Mouse (Mus musculus): ENCODE results near the gene Uggt2.

DNA sequence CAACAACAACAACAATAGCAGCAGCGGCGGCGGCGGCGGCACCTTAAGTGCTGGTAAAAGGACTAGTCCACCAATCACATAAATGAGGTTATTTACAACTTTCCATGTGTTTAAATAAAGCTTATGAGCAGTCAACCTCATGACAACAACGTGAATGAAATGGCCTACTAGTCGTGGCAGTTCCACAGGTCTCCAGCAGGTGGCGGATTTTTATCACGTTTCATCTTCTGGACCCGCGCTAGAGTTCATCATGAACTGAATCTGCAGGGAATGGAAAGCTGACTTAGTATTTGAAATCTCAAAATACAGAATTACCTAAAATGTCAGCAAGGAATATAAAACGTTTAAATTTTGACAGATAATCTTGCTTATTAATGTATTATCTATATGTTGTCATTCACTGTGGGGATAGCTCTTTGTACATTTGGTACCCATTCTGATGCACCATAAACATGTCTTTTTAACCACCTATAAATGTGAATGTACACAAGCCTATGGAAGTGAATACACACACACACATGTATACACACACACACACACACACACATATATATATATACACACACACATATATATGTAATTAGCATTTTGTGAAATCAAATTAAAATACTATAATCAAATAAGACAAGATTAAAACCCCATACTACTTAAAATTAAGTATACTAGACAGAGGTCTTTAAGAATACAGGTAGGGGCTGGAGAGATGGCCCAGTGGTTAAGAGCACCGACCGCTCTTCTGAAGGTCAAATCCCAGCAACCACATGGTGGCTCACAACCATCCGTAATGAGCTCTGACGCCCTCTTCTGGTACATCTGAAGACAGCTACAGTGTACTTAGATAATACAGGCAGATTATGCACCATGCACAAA lies 112.3 kb downstream of the Uggt2 start:
- TF ChIP-seq GATA1 (IDR thresholded peaks at IDR 0.05; ENCODE audit: borderline replicate concordance, low read length) (no peak), FLI1 (IDR thresholded peaks at IDR 0.05; ENCODE audit: low read length) (no peak)

Data from megakaryocyte, embryonic 14.5 days (primary cell).